Mouse (Mus musculus): ENCODE data around the gene 1810009A15Rik. TPM values are rescaled to one million over a fixed set of nuclear protein-coding genes. Genes with fewer than 3 reads are reported as not detected.
"Not testable (repeated sequence)": the region's sequence is repeated elsewhere in the genome, so short reads cannot be mapped to it uniquely, and the experiment has no call there.

The 1810009A15Rik gene
- polyA plus RNA-seq, 1 experiment from 2014 or later: 53.9 TPM

DNA sequence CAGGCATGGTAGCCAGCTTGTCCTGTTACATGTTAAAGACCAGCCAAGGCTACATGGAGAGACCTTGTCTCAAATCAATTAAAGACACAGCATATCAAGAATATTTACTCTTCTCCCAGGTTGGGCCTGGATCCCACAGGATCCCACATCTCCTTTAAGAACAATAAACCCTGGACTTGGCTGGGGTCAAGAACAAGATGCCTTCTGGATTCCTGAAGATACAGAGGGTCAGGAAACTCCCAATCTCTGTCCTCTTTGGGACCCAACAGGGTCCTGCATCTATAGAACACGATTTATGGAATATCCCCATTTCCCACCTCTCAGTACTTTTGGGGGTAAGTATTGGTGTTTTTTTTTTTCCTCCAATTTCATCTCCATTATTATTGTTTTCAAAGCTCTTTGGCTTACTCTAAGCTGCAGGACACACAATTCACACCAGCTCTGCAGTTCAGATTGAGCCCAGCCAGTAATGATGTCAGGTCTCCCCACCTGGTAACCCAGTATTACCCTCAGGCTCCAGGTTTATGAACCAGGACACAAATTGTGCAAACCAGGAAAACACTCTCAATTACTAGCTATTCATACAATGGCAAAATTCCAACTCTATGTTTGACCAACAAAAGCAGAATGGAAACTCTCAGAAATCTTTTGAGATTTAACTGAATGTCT is 1.6 kb upstream of the 1810009A15Rik start:
- H3K4me3 ChIP-seq: no peak overlapping the region
- no peaks in the 10 kb centered on the region for H3K27me3 ChIP-seq
- no peak overlapping the region for H3K27ac ChIP-seq (replicated peaks)
- peak overlapping the region; percentile 85; the same call in 1 of the 2 replicates for H3K4me2 ChIP-seq (replicated peaks)
- no peak overlapping the region for H3K9ac ChIP-seq (replicated peaks)
- WGBS: 56% methylated on average over 1 of the region's 1 CpGs
- no peak for ATAC-seq (replicated peaks)
- H3K36me3 ChIP-seq: peaks cover 11% of the 10 kb centered on the region; the same call in 1 of the 2 replicates
- no peaks in the 10 kb centered on the region for H3K9me3 ChIP-seq
- H3K4me1 ChIP-seq: peaks cover 21% of the 10 kb centered on the region

DNA sequence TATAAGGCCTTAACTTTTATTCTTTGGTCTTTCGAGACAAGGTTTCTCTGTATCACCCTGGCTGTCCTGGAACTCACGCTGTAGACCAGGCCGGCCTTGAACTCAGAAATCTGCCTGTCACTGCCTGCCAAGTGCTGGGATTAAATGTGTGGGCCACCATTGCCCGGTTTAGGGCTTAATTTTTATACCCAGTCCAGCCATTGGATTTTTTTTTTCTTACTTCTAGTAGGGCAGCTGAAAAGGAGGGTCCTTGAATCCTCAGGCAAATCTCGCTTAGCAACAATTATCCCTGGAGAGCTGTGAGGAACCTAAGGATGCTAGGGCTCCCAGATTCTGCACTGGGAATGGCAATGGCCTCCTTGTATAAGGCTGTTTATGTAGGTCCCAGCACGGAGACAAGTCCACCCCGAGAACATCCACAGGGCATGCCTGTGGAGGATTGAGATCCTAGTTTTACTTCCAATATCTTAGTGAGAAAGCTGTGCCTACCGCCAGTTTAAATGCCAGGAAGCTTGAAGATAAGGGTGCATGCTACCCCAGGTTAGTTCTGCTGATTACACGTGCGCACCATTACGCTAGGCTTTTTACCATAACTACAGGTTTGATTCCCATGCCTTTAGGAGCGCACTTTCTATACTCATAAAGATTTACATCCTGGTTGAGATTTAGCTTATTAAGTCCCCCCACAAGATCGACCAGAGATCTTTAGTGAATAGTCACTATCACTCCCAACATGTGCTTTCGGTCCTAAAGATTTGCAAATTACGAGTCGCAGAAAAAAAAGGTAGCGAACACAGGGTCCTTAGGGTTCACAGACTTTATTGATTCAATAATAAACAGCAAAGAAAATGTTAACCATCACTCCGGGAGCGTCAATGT is 829 bp upstream of the 1810009A15Rik start:
- Histone ChIP-seq H3K9ac (replicated peaks) (peak overlapping the region; percentile 76), H3K4me2 (replicated peaks) (peak overlapping the region; percentile 85), H3K4me3 (peak overlapping the region; percentile 75), H3K9me3 (no peaks in the 10 kb centered on the region), H3K36me3 (peaks cover 11% of the 10 kb centered on the region; the same call in 1 of the 2 replicates), H3K27ac (replicated peaks) (peak overlapping the region; percentile 91), H3K27me3 (no peaks in the 10 kb centered on the region), H3K4me1 (peaks cover 26% of the 10 kb centered on the region)
- 13% methylated on average over 19 of the region's 19 CpGs for WGBS
- ATAC-seq (replicated peaks): no peak

DNA sequence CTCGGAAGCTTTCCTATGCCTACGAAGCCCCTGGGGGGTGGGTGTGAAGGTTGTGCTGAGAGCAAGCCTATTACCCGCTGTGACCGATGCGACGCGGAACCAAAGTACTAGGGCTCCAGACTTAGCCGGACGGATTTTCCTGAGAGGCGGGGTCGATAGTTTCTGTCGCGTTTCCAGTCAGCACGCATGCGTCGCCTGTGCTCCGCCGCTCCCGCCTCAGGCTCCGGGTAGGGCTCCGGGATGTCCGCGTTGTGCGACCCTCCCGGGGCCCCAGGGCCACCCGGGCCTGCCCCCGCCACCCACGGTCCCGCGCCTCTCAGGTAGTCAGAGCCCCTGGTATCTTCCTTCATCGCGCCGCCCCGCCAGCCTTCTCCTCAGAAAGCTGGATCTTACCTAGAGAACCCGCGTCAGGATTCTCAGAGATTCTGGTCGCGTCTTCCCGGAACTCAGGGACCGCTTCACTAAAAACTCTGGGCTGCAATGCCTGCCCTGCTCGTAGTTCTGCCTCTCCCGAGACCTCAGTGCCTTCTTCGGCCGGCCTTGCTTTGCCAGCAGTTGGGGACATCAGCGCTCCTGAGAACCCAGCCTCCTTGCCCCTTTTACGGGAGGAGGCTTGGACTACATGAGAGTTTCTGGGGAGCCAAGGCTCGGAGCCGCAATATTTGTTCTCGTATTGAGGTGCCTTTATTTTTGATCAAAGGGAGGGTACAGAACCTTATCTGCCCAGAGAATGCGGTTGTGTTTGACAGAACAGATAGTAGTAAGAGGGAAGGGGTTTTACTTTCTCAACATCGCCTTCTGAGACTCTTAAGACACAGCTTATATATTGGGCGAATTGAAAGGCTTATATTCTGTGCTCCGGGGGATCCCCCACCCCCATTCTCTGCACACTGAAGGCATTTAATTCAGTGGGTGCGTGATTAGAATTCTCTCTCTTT is 4.4 kb downstream of the 1810009A15Rik start, which contains the start of gene Ints5:
Ints5 (plus strand) TSS at position 177 of the 938 bp plus-strand sequence.
- no peaks in the 10 kb centered on the region for H3K9me3 ChIP-seq
- H3K4me1 ChIP-seq: peaks cover 41% of the 10 kb centered on the region
- peak within 1 kb of the TSS; percentile 87 for H3K27ac ChIP-seq (replicated peaks)
- peak; percentile 46 for ATAC-seq (replicated peaks)
- no peaks in the 10 kb centered on the region for H3K27me3 ChIP-seq
- 2% methylated on average over 54 of the region's 54 CpGs for WGBS
- peak within 1 kb of the TSS; percentile 92 for H3K4me2 ChIP-seq (replicated peaks)
- peaks cover 25% of the 10 kb centered on the region for H3K36me3 ChIP-seq
- peak within 1 kb of the TSS; percentile 86 for H3K4me3 ChIP-seq
- peak within 1 kb of the TSS; percentile 95 for H3K9ac ChIP-seq (replicated peaks)

DNA sequence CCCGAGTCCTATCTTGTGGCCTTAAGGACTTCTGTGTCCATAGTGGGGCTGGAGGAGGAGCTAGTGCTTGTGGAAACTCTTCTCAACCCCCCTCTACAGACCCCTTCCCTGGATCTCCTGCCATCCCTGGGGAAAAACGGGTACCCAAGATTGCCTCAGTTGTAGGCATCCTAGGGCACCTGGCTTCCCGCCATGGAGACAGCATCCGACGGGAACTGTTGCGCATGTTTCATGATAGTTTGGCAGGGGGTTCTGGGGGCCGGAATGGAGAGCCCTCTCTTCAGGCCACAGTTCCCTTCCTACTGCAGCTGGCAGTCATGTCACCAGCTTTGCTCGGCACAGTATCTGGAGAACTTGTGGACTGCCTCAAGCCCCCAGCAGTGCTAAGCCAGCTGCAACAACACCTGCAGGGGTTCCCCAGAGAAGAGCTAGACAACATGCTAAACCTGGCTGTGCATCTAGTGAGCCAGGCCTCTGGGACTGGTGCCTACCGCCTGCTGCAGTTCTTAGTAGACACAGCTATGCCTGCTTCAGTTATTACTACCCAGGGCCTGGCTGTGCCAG is 6.8 kb downstream of the 1810009A15Rik start:
- no peak overlapping the region for H3K4me3 ChIP-seq
- no peaks in the 10 kb centered on the region for H3K27me3 ChIP-seq
- H3K9ac ChIP-seq (replicated peaks): no peak overlapping the region
- H3K4me2 ChIP-seq (replicated peaks): no peak overlapping the region
- H3K27ac ChIP-seq (replicated peaks): no peak overlapping the region
- peaks cover 43% of the 10 kb centered on the region for H3K4me1 ChIP-seq
- no peak for ATAC-seq (replicated peaks)
- H3K36me3 ChIP-seq: peaks cover 21% of the 10 kb centered on the region
- WGBS: 92% methylated on average over 9 of the region's 9 CpGs
- H3K9me3 ChIP-seq: no peaks in the 10 kb centered on the region

DNA sequence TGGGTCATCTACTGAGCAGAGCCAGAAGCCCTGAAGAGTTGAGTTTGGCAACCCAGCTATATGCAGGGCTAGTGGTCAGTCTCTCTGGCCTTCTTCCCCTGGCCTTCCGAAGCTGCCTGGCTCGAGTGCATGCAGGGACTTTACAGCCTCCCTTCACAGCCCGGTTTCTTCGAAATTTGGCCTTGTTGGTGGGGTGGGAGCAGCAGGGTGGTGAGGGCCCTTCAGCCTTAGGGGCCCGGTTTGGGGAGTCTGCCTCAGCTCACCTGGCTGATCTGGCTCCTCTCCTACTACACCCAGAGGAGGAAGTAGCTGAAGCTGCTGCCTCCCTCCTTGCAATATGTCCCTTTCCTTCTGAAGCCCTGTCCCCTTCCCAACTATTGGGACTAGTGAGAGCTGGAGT is 7.6 kb downstream of the 1810009A15Rik start:
- not testable (repeated sequence) for H3K27me3 ChIP-seq; H3K9ac ChIP-seq (replicated peaks); H3K4me2 ChIP-seq (replicated peaks); H3K9me3 ChIP-seq; H3K27ac ChIP-seq (replicated peaks); ATAC-seq (replicated peaks); H3K4me3 ChIP-seq
- H3K4me1 ChIP-seq: peaks cover 43% of the 10 kb centered on the region
- WGBS: 84% methylated on average over 5 of the region's 5 CpGs
- H3K36me3 ChIP-seq: peaks cover 17% of the 10 kb centered on the region

DNA sequence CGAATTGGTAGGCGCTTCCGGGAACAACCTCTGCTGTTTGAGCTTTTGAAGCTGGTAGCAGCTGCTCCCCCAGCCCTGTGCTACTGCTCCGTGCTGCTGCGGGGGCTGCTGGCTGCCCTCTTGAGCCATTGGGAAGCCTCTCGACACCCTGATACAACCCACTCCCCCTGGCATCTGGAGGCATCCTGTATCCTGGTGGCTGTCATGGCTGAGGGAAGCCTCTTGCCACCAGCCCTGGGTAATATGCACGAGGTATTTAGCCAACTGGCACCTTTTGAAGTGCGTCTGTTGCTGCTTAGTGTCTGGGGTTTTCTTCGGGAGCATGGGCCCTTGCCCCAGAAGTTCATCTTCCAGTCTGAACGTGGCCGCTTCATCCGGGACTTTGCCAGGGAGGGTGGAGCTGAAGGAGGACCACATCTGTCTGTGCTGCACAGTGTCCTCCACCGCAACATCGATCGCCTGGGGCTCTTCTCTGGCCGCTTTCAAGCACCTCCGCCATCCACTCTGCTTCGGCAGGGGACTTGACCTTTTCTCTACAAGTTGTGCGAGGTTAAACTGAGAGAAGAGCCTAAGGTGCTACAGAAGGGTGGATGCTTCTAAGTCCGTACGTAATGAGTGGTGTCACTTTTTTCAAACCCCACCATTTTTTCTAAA is 8.7 kb downstream of the 1810009A15Rik start:
- not testable (repeated sequence) for H3K27me3 ChIP-seq, H3K9me3 ChIP-seq
- Histone ChIP-seq H3K4me1 (peaks cover 41% of the 10 kb centered on the region), H3K36me3 (peaks cover 22% of the 10 kb centered on the region), H3K9ac (replicated peaks) (peak overlapping the region; percentile 91), H3K27ac (replicated peaks) (peak overlapping the region; percentile 83), H3K4me3 (peak overlapping the region; percentile 62), H3K4me2 (replicated peaks) (peak overlapping the region; percentile 72)
- WGBS: 25% methylated on average over 21 of the region's 21 CpGs
- ATAC-seq (replicated peaks): peak; percentile 57

DNA sequence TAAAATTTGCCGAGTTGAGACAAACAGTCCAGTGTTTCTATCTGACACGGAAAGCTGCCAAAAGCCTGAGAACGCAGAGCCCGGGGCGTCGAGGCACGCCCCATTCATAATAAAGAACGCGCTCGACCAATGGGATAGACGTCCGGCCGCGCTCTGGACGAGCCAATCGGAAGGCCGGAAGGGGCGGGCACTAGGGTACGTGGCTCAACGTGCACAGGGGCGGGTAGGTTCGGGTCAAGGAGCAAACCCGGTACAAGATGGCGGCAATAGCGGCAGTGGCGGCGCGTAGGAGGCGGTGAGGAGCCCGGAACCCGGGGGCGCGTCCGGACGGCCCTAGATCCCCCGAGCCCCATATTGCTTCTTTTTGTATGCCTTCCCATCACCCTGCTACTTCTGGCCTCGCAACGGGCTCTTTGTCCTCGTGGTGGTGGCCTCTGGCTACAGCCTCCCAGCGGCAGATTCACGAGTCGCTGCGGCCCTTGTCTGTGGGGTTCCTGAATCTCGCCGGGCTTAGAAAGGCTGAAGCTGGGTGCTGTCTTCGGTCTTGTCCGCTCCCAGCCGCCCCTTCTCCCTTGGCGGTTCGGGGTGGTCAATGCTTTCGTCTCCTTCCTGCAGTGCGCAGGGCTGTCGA is 9.3 kb downstream of the 1810009A15Rik start, which contains the start of gene Ganab:
Ganab (plus strand) TSS at position 207 of the 631 bp plus-strand sequence.
- ATAC-seq (replicated peaks): peak; percentile 98
- Histone ChIP-seq H3K27ac (replicated peaks) (peak within 1 kb of the TSS; percentile 83), H3K4me2 (replicated peaks) (peak within 1 kb of the TSS; percentile 72), H3K4me1 (peaks cover 37% of the 10 kb centered on the region), H3K27me3 (no peaks in the 10 kb centered on the region), H3K36me3 (peaks cover 27% of the 10 kb centered on the region), H3K9me3 (no peaks in the 10 kb centered on the region), H3K4me3 (peak within 1 kb of the TSS; percentile 62), H3K9ac (replicated peaks) (peak within 1 kb of the TSS; percentile 91)
- under 1% methylated on average over 53 of the region's 53 CpGs for whole genome bisulfite sequencing

DNA sequence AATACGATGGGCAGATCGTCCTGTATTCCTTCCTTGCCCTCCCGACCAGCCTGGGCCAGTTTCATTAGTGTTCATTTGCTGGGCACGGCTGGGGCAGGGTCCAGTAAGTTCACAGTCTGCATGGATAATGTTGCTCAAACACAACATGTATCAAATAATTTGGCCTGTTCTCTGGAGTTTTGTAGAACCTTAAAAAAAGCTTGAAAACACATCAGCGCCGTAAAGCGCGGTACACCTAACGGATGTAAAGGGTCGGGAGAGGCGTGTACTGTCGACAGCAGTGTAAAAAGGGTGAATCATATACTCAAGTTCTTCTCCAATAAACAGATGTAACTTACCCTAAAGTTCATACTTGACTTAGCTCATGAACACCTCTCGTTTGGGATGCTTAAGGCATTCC is 9.9 kb downstream of the 1810009A15Rik start:
- no peak for ATAC-seq (replicated peaks)
- WGBS: 13% methylated on average over 13 of the region's 13 CpGs

DNA sequence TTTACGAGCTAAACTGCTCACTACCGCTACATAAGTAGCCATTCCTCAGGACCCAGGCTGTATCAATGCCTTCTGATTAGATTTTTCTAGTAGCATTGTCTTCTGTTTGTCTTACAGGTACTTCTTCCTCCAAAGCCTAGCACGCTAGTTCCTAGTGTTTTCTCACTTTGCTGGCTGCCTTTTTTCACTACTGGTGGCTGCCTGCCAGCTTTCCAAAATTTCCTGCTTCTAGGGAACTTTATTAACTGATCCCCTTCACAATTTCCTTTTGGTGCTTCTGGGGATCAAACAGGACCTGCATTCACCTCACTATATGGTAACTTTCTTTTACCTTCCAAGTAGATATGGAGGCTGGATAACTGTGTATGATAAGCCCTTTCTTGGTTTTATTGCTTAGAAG is 10.4 kb downstream of the 1810009A15Rik start:
- Histone ChIP-seq H3K27ac (replicated peaks) (no peak overlapping the region), H3K4me2 (replicated peaks) (peak overlapping the region; percentile 72), H3K36me3 (peaks cover 37% of the 10 kb centered on the region), H3K9ac (replicated peaks) (peak overlapping the region; percentile 91; the same call in 1 of the 2 replicates), H3K9me3 (no peaks in the 10 kb centered on the region), H3K4me1 (peaks cover 28% of the 10 kb centered on the region), H3K27me3 (no peaks in the 10 kb centered on the region), H3K4me3 (peak overlapping the region; percentile 62)
- 50% methylated on average over 3 of the region's 3 CpGs for WGBS
- ATAC-seq (replicated peaks): no peak

More for the DNA sequence above, 9.9 kb downstream of the 1810009A15Rik start:
- Histone ChIP-seq H3K4me2 (replicated peaks) (peak overlapping the region; percentile 72), H3K4me3 (peak overlapping the region; percentile 62), H3K9me3 (no peaks in the 10 kb centered on the region), H3K4me1 (peaks cover 33% of the 10 kb centered on the region), H3K27ac (replicated peaks) (peak overlapping the region; percentile 83), H3K36me3 (peaks cover 33% of the 10 kb centered on the region), H3K27me3 (no peaks in the 10 kb centered on the region), H3K9ac (replicated peaks) (peak overlapping the region; percentile 91)

DNA sequence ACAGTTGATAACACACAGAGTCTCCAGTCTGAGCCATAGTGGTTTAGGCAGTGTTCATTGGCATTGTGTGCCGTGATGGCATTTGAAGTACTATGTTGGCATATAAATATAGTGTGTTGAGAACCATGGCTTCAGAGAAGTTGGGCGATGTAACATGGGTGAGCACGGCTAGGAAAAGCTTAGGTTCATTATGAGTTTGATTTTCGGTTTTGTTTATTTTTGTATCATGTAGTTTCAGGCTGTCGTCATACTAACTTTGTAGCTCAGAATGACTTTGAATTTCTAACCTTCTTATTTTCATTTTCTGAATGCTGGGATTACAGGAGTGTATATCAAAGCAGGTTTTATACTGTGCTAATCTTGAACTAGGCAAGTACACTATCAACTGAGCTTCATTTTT is 14.8 kb downstream of the 1810009A15Rik start:
- Histone ChIP-seq H3K4me1 (peaks cover 12% of the 10 kb centered on the region), H3K9ac (replicated peaks) (no peak overlapping the region), H3K27ac (replicated peaks) (no peak overlapping the region), H3K4me3 (no peak overlapping the region), H3K36me3 (peaks cover 64% of the 10 kb centered on the region), H3K4me2 (replicated peaks) (no peak overlapping the region), H3K27me3 (no peaks in the 10 kb centered on the region), H3K9me3 (no peaks in the 10 kb centered on the region)
- 94% methylated on average over 5 of the region's 5 CpGs for WGBS
- ATAC-seq (replicated peaks): no peak

Data from forebrain, embryonic 15.5 days (tissue).